Mouse (Mus musculus) ES-E14 (cell line): Measurements from ENCODE around the gene Tmem30c. TPM values are rescaled to one million over a fixed set of nuclear protein-coding genes. Genes with fewer than 3 reads are reported as not detected.

ENCODE experiments used
- DNase-seq: peaks from one replicate; pipeline ENCODE4 v3.0.0-alpha.2; 2013; ENCODE audit warnings: low read depth, low spot score
- H3K27ac ChIP-seq: 2 replicates; pipeline ENCODE4 v1.5.1; 2012; ENCODE audit warnings: low read depth, mild to moderate bottlenecking, low read length, moderate library complexity, mixed read lengths; ENCODE audit not compliant: poor library complexity, insufficient read depth, severe bottlenecking
- H3K36me3 ChIP-seq: 2 replicates; pipeline ENCODE4 v1.6.1; 2012; ENCODE audit warnings: mild to moderate bottlenecking, low read length, moderate library complexity, mixed read lengths; ENCODE audit not compliant: control insufficient read depth, poor library complexity, insufficient read depth, severe bottlenecking
- H3K4me1 ChIP-seq, 2 experiments: fragments of 150-350 bp in 1 of 2; sonication (generic) in 1 of 2; 2 replicates each; pipeline ENCODE4 v1.6.1; 2012; ENCODE audit warnings: low read length in 2 of 2, mild to moderate bottlenecking in 1 of 2, mixed read lengths in 1 of 2; ENCODE audit not compliant: control insufficient read depth in 2 of 2, insufficient read depth in 2 of 2, poor library complexity in 1 of 2
- H3K4me3 ChIP-seq, 2 experiments: fragments of 150-350 bp in 1 of 2; sonication (generic) in 1 of 2; 2 replicates each; pipeline ENCODE4 v1.5.1; 2012; ENCODE audit warnings: low read length in 2 of 2, low read depth in 1 of 2, mild to moderate bottlenecking in 1 of 2, mixed read lengths in 1 of 2; ENCODE audit not compliant: insufficient read depth in 1 of 2, poor library complexity in 1 of 2, severe bottlenecking in 1 of 2
- H3K9ac ChIP-seq: 2 replicates; pipeline ENCODE4 v1.6.1; 2012; ENCODE audit warnings: low read depth, mild to moderate bottlenecking, low read length, mixed read lengths; ENCODE audit not compliant: poor library complexity, insufficient read depth, severe bottlenecking
- H3K9me3 ChIP-seq: fragments of 150-350 bp; sonication (generic); 2 replicates; pipeline ENCODE4 v1.6.1; 2012; ENCODE audit warnings: low read depth, mild to moderate bottlenecking, low read length; ENCODE audit not compliant: control insufficient read depth, insufficient read depth
- CHD2 ChIP-seq: IDR thresholded peaks from 2 replicates; pipeline ENCODE4 v1.6.1; 2014; ENCODE audit warnings: mild to moderate bottlenecking, low read depth, low read length, inconsistent platforms
- HCFC1 ChIP-seq: IDR thresholded peaks from 2 replicates; pipeline ENCODE4 v1.6.1; 2012; ENCODE audit warnings: low read length, inconsistent platforms, borderline replicate concordance; ENCODE audit not compliant: insufficient read depth
- MAFK ChIP-seq: IDR thresholded peaks from 2 replicates; pipeline ENCODE4 v1.6.1; 2014; ENCODE audit warnings: mild to moderate bottlenecking, low read depth, low read length, inconsistent platforms; ENCODE audit not compliant: insufficient read depth
- ZC3H11A ChIP-seq: IDR thresholded peaks from 2 replicates; pipeline ENCODE4 v1.6.1; 2012; ENCODE audit warnings: low read depth, mild to moderate bottlenecking, inconsistent platforms, low read length, borderline replicate concordance
- ZNF384 ChIP-seq: IDR thresholded peaks from 2 replicates; pipeline ENCODE4 v1.6.1; 2012; ENCODE audit warnings: low read depth, low read length, inconsistent platforms
- in situ Hi-C, 2 experiments: fragments of 600-800 bp; cut with MboI; formaldehyde crosslinking; loops; one replicate each; pipeline ENCODE4 v1.15.1; 2025; ENCODE audit warnings: low sequenced_read_pairs in 2 of 2, inconsistent platforms in 1 of 2; ENCODE audit not compliant: unreplicated experiment in 2 of 2
- total RNA-seq: library from RNA; depleted of rRNA; stranded (reverse); fragments of 300-350 nt; gene quantifications from 2 replicates; pipeline ENCODE4 v1.2.3, GENCODE M21; 2012

Tmem30c gene
- total RNA-seq, 1 experiment, result 0.04 TPM

GRCm38 (mm10) chr16:57259356-57260083 lies 33.1 kb downstream of the Tmem30c start:
- in situ Hi-C loops, result no loop called here
- H3K36me3 ChIP-seq, result no peaks in the 10 kb centered on the region
- DNase-seq, result no peak

GRCm38 (mm10) chr16:57251589-57252421 lies 40.9 kb downstream of the Tmem30c start:
- DNase-seq, result peak; percentile 28
- H3K4me3 ChIP-seq, result no peak overlapping the region
- H3K27ac ChIP-seq, result no peak overlapping the region

More at GRCm38 (mm10) chr16:57259356-57260083, 33.1 kb downstream of the Tmem30c start:
- no peaks in the 10 kb centered on the region for H3K9me3 ChIP-seq
- no peak overlapping the region for H3K9ac ChIP-seq
- H3K4me1 ChIP-seq, result no peaks in the 10 kb centered on the region
- no peak overlapping the region for H3K4me3 ChIP-seq
- TF ChIP-seq CHD2 (no peak), ZC3H11A (no peak), HCFC1 (no peak), MAFK (no peak), ZNF384 (no peak)
- H3K27ac ChIP-seq, result no peak overlapping the region

GRCm38 (mm10) chr16:57250991-57251390 lies 41.7 kb downstream of the Tmem30c start:
- no peak overlapping the region for H3K4me3 ChIP-seq
- no peak overlapping the region for H3K9ac ChIP-seq
- no peaks in the 10 kb centered on the region for H3K36me3 ChIP-seq
- in situ Hi-C loops, result no loop called here
- H3K9me3 ChIP-seq, result no peaks in the 10 kb centered on the region
- no peak overlapping the region for H3K27ac ChIP-seq
- no peak for DNase-seq
- H3K4me1 ChIP-seq, result peaks cover 0 to 7% of the 10 kb centered on the region in 2 experiments; a peak in 2 of 4 replicates
- TF ChIP-seq HCFC1 (no peak), ZNF384 (no peak), MAFK (no peak), ZC3H11A (no peak), CHD2 (no peak)

More at GRCm38 (mm10) chr16:57251589-57252421, 40.9 kb downstream of the Tmem30c start:
- H3K4me1 ChIP-seq, result peaks cover 0 to 7% of the 10 kb centered on the region in 2 experiments; a peak in 2 of 4 replicates
- TF ChIP-seq ZNF384, result no peak
- TF ChIP-seq MAFK, result no peak
- TF ChIP-seq HCFC1, result no peak
- TF ChIP-seq CHD2, result no peak
- no peak for TF ChIP-seq ZC3H11A
- H3K9ac ChIP-seq, result no peak overlapping the region
- H3K36me3 ChIP-seq, result no peaks in the 10 kb centered on the region
- in situ Hi-C loops, result no loop called here
- H3K9me3 ChIP-seq, result no peaks in the 10 kb centered on the region

GRCm38 (mm10) chr16:57247464-57247863 lies 45.2 kb downstream of the Tmem30c start:
- no peak overlapping the region for H3K4me3 ChIP-seq
- no peak for DNase-seq
- no peak overlapping the region for H3K27ac ChIP-seq
- no peaks in the 10 kb centered on the region for H3K36me3 ChIP-seq
- TF ChIP-seq ZC3H11A (no peak), MAFK (peak; percentile 70; the same call in 1 of the 2 replicates), HCFC1 (no peak)
- no peak overlapping the region for H3K9ac ChIP-seq
- in situ Hi-C loops, result loop anchor here in 1 of 2 experiments (25.0 kb wide), 1 partner anchor 340 kb away; no protein-coding TSS in a partner anchor
- H3K4me1 ChIP-seq, result peaks cover 3 to 13% of the 10 kb centered on the region in 2 experiments
- H3K9me3 ChIP-seq, result no peaks in the 10 kb centered on the region
